Mouse (Mus musculus) limb, embryonic 11.5 days (tissue): ENCODE results near the gene Mtus2. TPM values are rescaled to one million over a fixed set of nuclear protein-coding genes. Genes with fewer than 3 reads are reported as not detected.

Experiments
- ATAC-seq: fragments of 200-750 bp; cut with Nextera tagmentation; 2 replicates; pipeline ENCODE4 v1.8.0; 2017; ENCODE audit warnings: low read depth; ENCODE audit not compliant: insufficient number of reproducible peaks, low FRiP score, low TSS enrichment
- DNase-seq: peaks from one replicate; pipeline ENCODE4 v3.0.0-alpha.2; 2015; ENCODE audit warnings: low spot score
- H3K27ac ChIP-seq: fragments of 300-500 bp; sonication (generic); replicated peaks from 2 replicates; pipeline ENCODE4 v1.5.1; 2014; ENCODE audit warnings: low read depth, mild to moderate bottlenecking, low read length
- H3K27me3 ChIP-seq: fragments of 300-500 bp; sonication (generic); 2 replicates; pipeline ENCODE4 v1.6.1; 2014; ENCODE audit warnings: mild to moderate bottlenecking, low read length, mixed read lengths; ENCODE audit not compliant: control insufficient read depth, insufficient read depth
- H3K36me3 ChIP-seq: fragments of 300-500 bp; sonication (generic); 2 replicates; pipeline ENCODE4 v1.6.1; 2014; ENCODE audit warnings: mild to moderate bottlenecking, low read length, moderate library complexity, mixed read lengths; ENCODE audit not compliant: control insufficient read depth, insufficient read depth
- H3K4me1 ChIP-seq: fragments of 300-500 bp; sonication (generic); 2 replicates; pipeline ENCODE4 v1.6.1; 2014; ENCODE audit warnings: low read length, mixed read lengths; ENCODE audit not compliant: control insufficient read depth, insufficient read depth
- H3K4me2 ChIP-seq: fragments of 300-500 bp; sonication (generic); 2 replicates; pipeline ENCODE4 v1.6.1; 2014; ENCODE audit warnings: low read depth, mild to moderate bottlenecking, moderate library complexity; ENCODE audit not compliant: severe bottlenecking
- H3K4me3 ChIP-seq: fragments of 300-500 bp; sonication (generic); 2 replicates; pipeline ENCODE4 v1.5.1; 2014; ENCODE audit warnings: low read depth, low read length
- H3K9ac ChIP-seq: fragments of 300-500 bp; sonication (generic); 2 replicates; pipeline ENCODE4 v1.6.1; 2014; ENCODE audit warnings: mild to moderate bottlenecking, low read length
- H3K9me3 ChIP-seq: fragments of 300-500 bp; sonication (generic); 2 replicates; pipeline ENCODE4 v1.6.1; 2016; ENCODE audit warnings: low read length; ENCODE audit not compliant: control insufficient read depth
- WGBS: fragments of 180-500 bp; shearing (Covaris S2); extraction: QIAGEN DNeasy Blood & Tissue Kit; methylation state at CpG from one replicate; pipeline ENCODE4 v1.1.7; 2014; 5-methylcytosine and 5-hydroxymethylcytosine counted together
- polyA plus RNA-seq: library from polyadenylated mRNA; unstranded; fragments of >200 nt; fragmentation: Nextera tagmentation; extraction: Ambion mirVana; gene quantifications from 2 replicates; pipeline ENCODE4 v1.2.1, GENCODE M21; 2014

The Mtus2 gene
- polyA plus RNA-seq, 1 experiment from 2014 or later, result 4.0 TPM

- 73% methylated on average over 13 of the region's 13 CpGs for WGBS
- Histone ChIP-seq H3K36me3 (no peaks in the 10 kb centered on the region), H3K4me1 (no peaks in the 10 kb centered on the region), H3K27me3 (no peaks in the 10 kb centered on the region), H3K9me3 (no peaks in the 10 kb centered on the region), H3K9ac (no peak overlapping the region), H3K27ac (no peak overlapping the region), H3K4me2 (no peak overlapping the region), H3K4me3 (no peak overlapping the region)
- ATAC-seq, result no peak
- no peak for DNase-seq
These were observed 70.9 kb downstream of the Mtus2 start for GRCm38 (mm10) chr5:148027985-148028384.

- Histone ChIP-seq H3K9ac (no peak overlapping the region), H3K27me3 (no peaks in the 10 kb centered on the region), H3K4me3 (no peak overlapping the region), H3K4me2 (no peak overlapping the region), H3K9me3 (no peaks in the 10 kb centered on the region), H3K27ac (no peak overlapping the region), H3K4me1 (no peaks in the 10 kb centered on the region), H3K36me3 (no peaks in the 10 kb centered on the region)
- DNase-seq (no peak), ATAC-seq (no peak)
- 91% methylated on average over 7 of the region's 7 CpGs for WGBS
These were observed 84.5 kb downstream of the Mtus2 start for GRCm38 (mm10) chr5:148041661-148042060.

- DNase-seq (no peak), ATAC-seq (no peak)
- Histone ChIP-seq H3K9me3 (no peaks in the 10 kb centered on the region), H3K36me3 (no peaks in the 10 kb centered on the region), H3K27me3 (no peaks in the 10 kb centered on the region), H3K4me1 (no peaks in the 10 kb centered on the region), H3K9ac (no peak overlapping the region), H3K4me2 (no peak overlapping the region), H3K27ac (no peak overlapping the region), H3K4me3 (no peak overlapping the region)
- WGBS, result 84% methylated on average over 11 of the region's 11 CpGs
These were observed 91.1 kb downstream of the Mtus2 start for GRCm38 (mm10) chr5:148048200-148048599.

GRCm38 (mm10) chr5:148049304-148049703 lies 92.2 kb downstream of the Mtus2 start:
- no peaks in the 10 kb centered on the region for H3K27me3 ChIP-seq
- no peak for DNase-seq
- WGBS, result 90% methylated on average over 2 of the region's 2 CpGs
- no peak overlapping the region for H3K4me2 ChIP-seq
- H3K36me3 ChIP-seq, result no peaks in the 10 kb centered on the region
- H3K27ac ChIP-seq, result no peak overlapping the region
- no peaks in the 10 kb centered on the region for H3K9me3 ChIP-seq
- no peak overlapping the region for H3K9ac ChIP-seq
- no peak for ATAC-seq
- H3K4me3 ChIP-seq, result no peak overlapping the region
- no peaks in the 10 kb centered on the region for H3K4me1 ChIP-seq

GRCm38 (mm10) chr5:148052846-148053608 lies 95.9 kb downstream of the Mtus2 start:
- no peak overlapping the region for H3K4me2 ChIP-seq
- DNase-seq (no peak), ATAC-seq (no peak)
- 80% methylated on average over 13 of the region's 13 CpGs for WGBS
- no peaks in the 10 kb centered on the region for H3K36me3 ChIP-seq
- no peak overlapping the region for H3K9ac ChIP-seq
- no peaks in the 10 kb centered on the region for H3K9me3 ChIP-seq
- H3K27me3 ChIP-seq, result no peaks in the 10 kb centered on the region
- no peak overlapping the region for H3K27ac ChIP-seq
- H3K4me1 ChIP-seq, result no peaks in the 10 kb centered on the region
- no peak overlapping the region for H3K4me3 ChIP-seq

- no peak for DNase-seq
- no peaks in the 10 kb centered on the region for H3K9me3 ChIP-seq
- H3K4me2 ChIP-seq, result no peak overlapping the region
- WGBS, result 78% methylated on average over 4 of the region's 4 CpGs
- no peak for ATAC-seq
- no peak overlapping the region for H3K9ac ChIP-seq
- H3K27ac ChIP-seq, result no peak overlapping the region
- no peaks in the 10 kb centered on the region for H3K4me1 ChIP-seq
- H3K27me3 ChIP-seq, result no peaks in the 10 kb centered on the region
- H3K4me3 ChIP-seq, result no peak overlapping the region
- no peaks in the 10 kb centered on the region for H3K36me3 ChIP-seq
These were observed 96.5 kb downstream of the Mtus2 start for GRCm38 (mm10) chr5:148053609-148053990.

- no peaks in the 10 kb centered on the region for H3K9me3 ChIP-seq
- no peak overlapping the region for H3K4me2 ChIP-seq
- WGBS, result 75% methylated on average over 1 of the region's 1 CpGs
- ATAC-seq (no peak), DNase-seq (no peak)
- no peak overlapping the region for H3K27ac ChIP-seq
- no peaks in the 10 kb centered on the region for H3K27me3 ChIP-seq
- no peaks in the 10 kb centered on the region for H3K36me3 ChIP-seq
- no peak overlapping the region for H3K9ac ChIP-seq
- no peak overlapping the region for H3K4me3 ChIP-seq
- no peaks in the 10 kb centered on the region for H3K4me1 ChIP-seq
These were observed 99.7 kb downstream of the Mtus2 start for GRCm38 (mm10) chr5:148056831-148057230.

GRCm38 (mm10) chr5:148057433-148057832 lies 100.3 kb downstream of the Mtus2 start:
- Histone ChIP-seq H3K4me2 (no peak overlapping the region), H3K4me1 (no peaks in the 10 kb centered on the region), H3K9me3 (no peaks in the 10 kb centered on the region), H3K4me3 (no peak overlapping the region), H3K36me3 (no peaks in the 10 kb centered on the region), H3K27ac (no peak overlapping the region), H3K27me3 (no peaks in the 10 kb centered on the region), H3K9ac (no peak overlapping the region)
- no peak for DNase-seq
- WGBS, result 83% methylated on average over 3 of the region's 3 CpGs
- ATAC-seq, result no peak

- 80% methylated on average over 3 of the region's 3 CpGs for WGBS
- H3K4me2 ChIP-seq, result no peak overlapping the region
- H3K27me3 ChIP-seq, result no peaks in the 10 kb centered on the region
- DNase-seq (no peak), ATAC-seq (no peak)
- no peak overlapping the region for H3K27ac ChIP-seq
- H3K9ac ChIP-seq, result no peak overlapping the region
- no peaks in the 10 kb centered on the region for H3K4me1 ChIP-seq
- no peaks in the 10 kb centered on the region for H3K9me3 ChIP-seq
- no peaks in the 10 kb centered on the region for H3K36me3 ChIP-seq
- H3K4me3 ChIP-seq, result no peak overlapping the region
These were observed 102.2 kb downstream of the Mtus2 start for GRCm38 (mm10) chr5:148059339-148059738.
